Mouse (Mus musculus) erythroid progenitor cell, adult 5-6 weeks (primary cell): ENCODE measurements around the gene Mgat5b. TPM values are rescaled to one million over a fixed set of nuclear protein-coding genes. Genes with fewer than 3 reads are reported as not detected.

Source experiments
- ATAC-seq: replicated peaks from 2 replicates; pipeline ENCODE4 v1.8.0; 2016; ENCODE audit warnings: moderate number of reproducible peaks, mild to moderate bottlenecking, moderate TSS enrichment, inconsistent platforms; ENCODE audit not compliant: poor library complexity, low FRiP score, severe bottlenecking
- total RNA-seq, 2 experiments: library from RNA; stranded (forward) in 1 of 2; stranded (reverse) in 1 of 2; fragments of 150-400 nt in 1 of 2; fragments of 186-747, 209-891 nt in 1 of 2; gene quantifications; 2 replicates each; pipeline versions ENCODE4 v1.2.3 to v1.2.4; 2015 to 2017; ENCODE audit warnings: low replicate concordance in 2 of 2

Mgat5b gene
- total RNA-seq, 2 experiments from 2014 or later = not detected

GRCm38 (mm10) chr11:116969498-116969897 lies 50.8 kb downstream of the Mgat5b start:
- ATAC-seq = no peak

DNA sequence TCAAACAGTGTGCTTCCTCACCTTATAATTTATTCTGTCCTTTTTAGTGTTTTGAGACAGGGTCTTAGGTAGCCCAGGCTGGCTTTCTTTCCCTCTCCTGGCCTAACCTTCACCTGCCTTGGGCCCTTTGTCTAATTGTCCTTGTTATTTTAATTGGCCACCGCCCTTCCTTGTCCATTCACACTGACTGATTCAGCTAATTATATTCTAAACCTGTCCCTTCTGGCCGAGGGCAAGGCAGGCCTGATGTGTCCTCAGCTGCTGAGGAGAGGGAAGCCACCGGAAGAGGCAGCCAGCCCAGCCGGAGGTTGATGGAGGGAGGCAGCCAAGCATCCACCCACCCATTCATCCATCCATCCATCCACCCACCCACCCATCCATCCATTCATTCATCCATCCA lies 52.2 kb downstream of the Mgat5b start:
- no peak for ATAC-seq

GRCm38 (mm10) chr11:116972828-116973227 lies 54.2 kb downstream of the Mgat5b start:
- ATAC-seq = no peak

DNA sequence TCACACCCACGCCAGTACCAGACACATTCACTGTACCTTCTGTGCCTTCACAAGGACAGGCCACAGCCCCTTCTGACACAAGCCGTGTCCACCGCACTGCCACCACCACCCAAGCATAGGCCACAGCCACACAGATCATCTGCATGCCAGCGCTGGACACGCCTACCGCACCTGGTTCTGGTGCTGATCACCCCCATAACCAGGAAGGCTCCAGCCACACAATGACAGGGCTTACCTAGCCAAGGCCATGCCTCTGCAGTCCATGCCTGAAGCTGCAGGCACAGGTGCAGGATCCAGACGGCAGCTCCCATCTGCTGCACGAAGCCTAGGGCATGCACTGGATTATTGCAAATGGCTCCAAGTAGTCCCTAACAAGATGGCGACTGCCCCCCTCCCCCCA lies 54.8 kb downstream of the Mgat5b start:
- no peak for ATAC-seq

- ATAC-seq = no peak
These were observed 55.7 kb downstream of the Mgat5b start for GRCm38 (mm10) chr11:116974341-116974740.

- ATAC-seq = no peak
These were observed 61.6 kb downstream of the Mgat5b start for GRCm38 (mm10) chr11:116980313-116980712.

GRCm38 (mm10) chr11:116982543-116982942 lies 63.9 kb downstream of the Mgat5b start:
- ATAC-seq = no peak

DNA sequence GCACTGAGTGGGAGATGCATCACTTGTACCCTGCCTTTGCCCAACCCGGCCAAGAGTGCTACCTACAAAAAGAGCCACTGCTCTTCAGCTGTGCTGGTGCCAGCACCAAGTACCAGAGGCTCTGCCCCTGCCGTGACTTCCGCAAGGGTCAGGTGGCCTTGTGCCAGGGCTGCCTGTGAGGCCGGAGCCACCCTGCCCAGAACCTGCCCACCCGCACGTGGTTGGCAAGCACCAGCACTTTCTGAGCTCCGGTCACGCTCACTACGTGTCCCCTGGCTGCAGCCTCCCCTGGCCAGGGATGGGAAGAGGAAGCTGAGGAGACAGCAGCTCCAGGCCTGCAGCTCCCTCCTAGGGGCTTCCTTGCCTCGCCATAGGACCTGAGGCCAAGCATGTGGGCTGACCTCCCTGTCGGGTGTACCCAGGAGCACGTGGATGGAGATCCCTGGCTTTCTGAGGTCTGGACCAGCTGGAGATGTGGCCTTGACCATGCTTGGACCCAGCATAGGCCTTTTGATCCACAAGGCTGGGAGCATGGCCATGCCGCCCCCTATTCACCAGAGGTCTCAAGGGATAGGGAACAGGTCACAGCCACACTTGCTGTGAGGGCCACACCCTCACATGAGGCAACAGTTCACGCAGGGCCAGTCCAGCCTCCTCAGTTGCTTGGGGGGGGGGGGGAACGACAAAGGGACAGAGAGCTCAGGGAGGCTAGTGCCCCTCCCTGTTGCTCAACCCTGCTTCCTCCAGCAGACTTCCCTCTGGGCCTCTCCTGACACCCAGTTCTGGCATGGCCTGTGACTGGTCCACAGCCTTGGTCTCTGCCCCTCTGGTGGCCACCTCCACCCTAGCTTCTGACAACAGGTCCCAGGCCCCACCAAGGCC lies 67.1 kb downstream of the Mgat5b start:
- ATAC-seq = no peak

GRCm38 (mm10) chr11:116988131-116988530 lies 69.5 kb downstream of the Mgat5b start:
- ATAC-seq = no peak

DNA sequence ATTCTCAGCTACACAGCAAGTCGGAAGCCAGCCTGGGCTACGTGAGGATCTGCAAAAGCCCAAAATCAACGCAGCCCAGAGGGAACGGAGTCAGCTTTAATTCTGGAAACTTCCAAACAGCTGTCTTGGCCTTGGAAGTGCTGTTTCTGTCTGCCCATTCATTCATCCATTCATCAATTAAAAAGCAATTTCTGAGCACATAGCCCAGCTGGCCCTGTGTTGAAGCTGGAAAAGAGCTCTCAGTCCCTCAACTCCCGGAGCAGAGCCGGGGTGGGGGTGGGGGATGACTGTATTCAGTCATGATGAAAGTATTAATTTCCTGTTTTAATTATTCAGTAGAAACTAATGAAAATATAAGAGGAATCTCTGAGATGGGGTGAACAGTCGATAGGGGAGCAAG lies 71.6 kb downstream of the Mgat5b start:
- no peak for ATAC-seq

DNA sequence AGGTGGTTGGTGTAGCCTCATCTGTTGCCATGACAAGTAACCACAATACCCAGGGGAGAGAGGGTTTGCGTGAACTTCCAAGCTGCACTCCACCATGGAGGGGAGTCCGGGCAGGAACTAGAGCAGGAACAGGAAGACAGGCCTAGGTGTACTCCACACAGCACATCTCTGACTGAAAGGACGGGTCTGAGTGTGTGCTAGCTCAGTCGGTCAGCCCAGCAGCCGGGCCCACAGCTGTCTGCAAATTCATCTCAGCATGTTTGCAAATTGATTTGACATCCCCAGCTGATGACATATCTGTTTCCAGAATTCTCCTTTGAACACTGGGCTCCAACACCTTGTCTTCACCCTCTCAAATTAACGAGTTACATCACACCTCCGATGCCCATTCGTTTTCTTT lies 72.7 kb downstream of the Mgat5b start:
- ATAC-seq = no peak

DNA sequence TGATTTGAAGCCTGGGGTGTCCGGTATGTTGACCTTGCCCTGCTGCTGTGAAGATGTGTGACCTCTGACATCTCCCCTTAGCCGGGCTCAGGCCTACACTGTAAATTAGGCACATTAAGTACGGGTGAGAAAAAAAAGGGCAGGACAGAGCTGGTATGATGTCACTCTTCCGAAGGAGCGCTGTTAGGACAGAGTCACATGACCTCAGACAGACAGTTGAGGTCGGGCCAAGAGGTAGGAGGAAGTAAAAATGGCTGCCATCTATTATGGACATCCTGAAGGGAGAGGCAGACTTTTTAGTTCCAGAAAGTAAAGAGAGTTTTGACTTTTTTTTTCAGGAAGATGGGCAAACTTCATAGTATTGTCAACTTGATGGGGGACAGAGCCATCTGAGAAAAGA lies 73.3 kb downstream of the Mgat5b start:
- no peak for ATAC-seq

- no peak for ATAC-seq
These were observed 75.5 kb downstream of the Mgat5b start for GRCm38 (mm10) chr11:116994095-116994582.

GRCm38 (mm10) chr11:116996976-116997375 lies 78.3 kb downstream of the Mgat5b start:
- no peak for ATAC-seq

- ATAC-seq = no peak
These were observed 80.3 kb downstream of the Mgat5b start for GRCm38 (mm10) chr11:116998935-116999334.

GRCm38 (mm10) chr11:117000219-117000618 lies 81.6 kb downstream of the Mgat5b start:
- ATAC-seq = no peak

GRCm38 (mm10) chr11:117001789-117002188 lies 83.1 kb downstream of the Mgat5b start:
- no peak for ATAC-seq

DNA sequence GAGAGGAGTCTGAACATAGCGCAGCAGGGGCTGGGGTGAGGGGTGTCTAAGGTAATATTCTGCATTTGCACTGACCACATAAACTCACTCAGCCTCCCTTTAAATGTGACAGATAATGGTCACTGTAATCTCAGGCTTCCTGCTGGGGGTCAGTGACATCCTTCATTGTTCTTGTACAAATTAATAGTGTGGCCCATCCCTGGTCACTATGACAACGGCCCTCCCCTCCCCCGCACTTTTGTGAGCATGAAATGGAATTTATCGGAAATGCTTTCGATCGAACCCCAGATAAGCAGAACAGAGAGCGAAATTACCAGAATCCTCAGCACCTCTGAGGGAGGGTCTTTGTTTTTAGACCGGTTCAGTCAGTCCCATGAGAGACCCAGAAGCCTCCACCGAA lies 84.8 kb downstream of the Mgat5b start:
- no peak; the same call in 1 of the 2 replicates for ATAC-seq

DNA sequence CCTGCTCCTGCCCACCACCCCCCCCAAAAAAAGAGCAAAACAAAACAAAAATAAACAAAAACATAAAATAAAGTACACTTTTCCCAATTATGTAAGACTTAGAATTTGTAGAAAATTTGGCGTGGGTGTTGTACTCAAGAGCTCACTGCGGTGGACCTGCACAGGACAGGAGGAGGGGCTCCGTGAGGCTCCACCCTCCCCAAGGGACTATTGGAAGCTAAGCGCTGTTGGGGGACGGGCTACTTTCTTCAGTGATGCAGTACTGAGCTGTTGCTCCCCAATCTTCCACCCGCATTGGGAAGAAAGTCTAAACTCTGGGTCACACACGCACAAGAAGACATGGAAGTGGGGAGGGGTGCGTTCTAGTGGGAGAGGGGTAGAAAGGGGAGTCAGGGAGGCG lies 85.6 kb downstream of the Mgat5b start:
- no peak for ATAC-seq

GRCm38 (mm10) chr11:117017462-117017861 lies 98.8 kb downstream of the Mgat5b start:
- no peak for ATAC-seq

DNA sequence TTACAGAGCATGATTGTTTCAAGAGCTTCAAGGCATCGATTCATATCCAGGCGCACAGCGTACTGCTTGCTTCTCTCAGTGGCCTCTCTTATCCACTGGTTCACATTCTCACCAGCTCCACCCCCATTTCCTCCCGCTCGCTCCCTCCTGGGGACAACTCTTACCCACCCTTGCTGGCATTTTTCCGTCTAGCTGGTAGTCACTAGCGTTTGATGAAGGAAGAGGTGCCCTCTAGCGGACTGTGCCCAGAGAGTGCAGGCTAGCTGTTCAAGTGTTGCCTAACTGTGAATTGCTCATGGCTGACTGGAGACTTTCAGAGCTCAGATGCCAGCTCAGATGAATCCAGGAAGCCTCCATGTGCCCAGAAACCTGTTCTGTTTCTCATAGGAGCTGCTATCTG lies 99.7 kb downstream of the Mgat5b start:
- ATAC-seq = no peak

DNA sequence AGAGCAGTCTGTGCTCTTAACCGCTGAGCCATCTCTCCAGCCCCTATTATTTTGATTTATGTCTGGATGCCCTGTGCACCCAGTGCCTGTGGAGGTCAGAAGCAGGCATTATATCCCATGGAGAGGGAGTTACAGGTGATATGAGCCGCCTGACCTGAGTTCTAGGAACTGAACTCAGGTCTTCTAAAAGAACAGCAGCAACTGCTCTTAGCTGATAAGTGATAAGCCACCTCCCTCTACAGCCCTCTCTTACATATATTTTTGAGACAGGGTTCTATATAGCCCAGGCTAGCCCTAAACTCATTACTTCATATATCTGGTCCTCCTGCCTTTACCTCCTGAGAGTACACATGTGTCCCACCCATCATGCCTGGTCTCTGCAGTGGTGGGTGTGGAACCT lies 102.4 kb downstream of the Mgat5b start:
- ATAC-seq = no peak
